Mouse (Mus musculus) C2C12 (cell line): Measurements from ENCODE around the gene Trmt2a. TPM values are rescaled to one million over a fixed set of nuclear protein-coding genes. Genes with fewer than 3 reads are reported as not detected.

Experiments used
- H3K27me3 ChIP-seq: one replicate; pipeline ENCODE4 v1.6.1; 2011; ENCODE audit not compliant: control insufficient read depth, insufficient read depth, insufficient read length
- H3K36me3 ChIP-seq: one replicate; pipeline ENCODE4 v1.6.1; 2011; ENCODE audit not compliant: control insufficient read depth, insufficient read depth
- H3K4me3 ChIP-seq: one replicate; pipeline ENCODE4 v1.5.1; 2011; ENCODE audit warnings: mild to moderate bottlenecking, control low read depth; ENCODE audit not compliant: poor library complexity, insufficient read depth, severe bottlenecking
- H3K79me2 ChIP-seq: one replicate; pipeline ENCODE4 v1.6.1; 2011; ENCODE audit not compliant: control insufficient read depth, insufficient read depth
- H3K79me3 ChIP-seq: one replicate; pipeline ENCODE4 v1.6.1; 2011; ENCODE audit warnings: low read depth, control low read depth
- H3ac ChIP-seq: one replicate; pipeline ENCODE3; 2011; ENCODE audit warnings: low read depth; ENCODE audit not compliant: control insufficient read depth, insufficient read length
- CEBPB ChIP-seq: IDR thresholded peaks from one replicate; pipeline ENCODE4 v1.6.1; 2011; ENCODE audit warnings: low read depth, mild to moderate bottlenecking, control low read depth, moderate library complexity
- CTCF ChIP-seq: IDR thresholded peaks from one replicate; pipeline ENCODE4 v1.5.1; 2011; ENCODE audit not compliant: control insufficient read depth, insufficient read depth, insufficient read length
- FOSL1 ChIP-seq: IDR thresholded peaks from one replicate; pipeline ENCODE4 v1.8.0; 2011; ENCODE audit warnings: mild to moderate bottlenecking, low read length; ENCODE audit not compliant: poor library complexity, insufficient read depth, severe bottlenecking
- MAX ChIP-seq: IDR thresholded peaks from one replicate; pipeline ENCODE4 v1.6.1; 2011; ENCODE audit warnings: mild to moderate bottlenecking, control low read depth
- MYOD1 ChIP-seq: IDR thresholded peaks from one replicate; pipeline ENCODE4 v1.6.1; 2011; ENCODE audit warnings: low read depth; ENCODE audit not compliant: control insufficient read depth, insufficient read length
- MYOG ChIP-seq: IDR thresholded peaks from one replicate; pipeline ENCODE4 v1.6.1; 2011; ENCODE audit not compliant: control insufficient read depth, insufficient read length; ENCODE audit errors: extremely low read depth
- USF1 ChIP-seq: IDR thresholded peaks from one replicate; pipeline ENCODE4 v1.6.1; 2011; ENCODE audit warnings: low read depth, mild to moderate bottlenecking, control low read depth, moderate library complexity
- polyA plus RNA-seq: library from polyadenylated mRNA; unstranded; fragments of >200 nt; fragmentation: generic; extraction: Trizol; gene quantifications from one replicate; pipeline ENCODE4 v1.2.1, GENCODE M21; 2012; ENCODE audit warnings: missing spikeins

The Trmt2a gene
- polyA plus RNA-seq, 1 experiment: 79.2 TPM

DNA sequence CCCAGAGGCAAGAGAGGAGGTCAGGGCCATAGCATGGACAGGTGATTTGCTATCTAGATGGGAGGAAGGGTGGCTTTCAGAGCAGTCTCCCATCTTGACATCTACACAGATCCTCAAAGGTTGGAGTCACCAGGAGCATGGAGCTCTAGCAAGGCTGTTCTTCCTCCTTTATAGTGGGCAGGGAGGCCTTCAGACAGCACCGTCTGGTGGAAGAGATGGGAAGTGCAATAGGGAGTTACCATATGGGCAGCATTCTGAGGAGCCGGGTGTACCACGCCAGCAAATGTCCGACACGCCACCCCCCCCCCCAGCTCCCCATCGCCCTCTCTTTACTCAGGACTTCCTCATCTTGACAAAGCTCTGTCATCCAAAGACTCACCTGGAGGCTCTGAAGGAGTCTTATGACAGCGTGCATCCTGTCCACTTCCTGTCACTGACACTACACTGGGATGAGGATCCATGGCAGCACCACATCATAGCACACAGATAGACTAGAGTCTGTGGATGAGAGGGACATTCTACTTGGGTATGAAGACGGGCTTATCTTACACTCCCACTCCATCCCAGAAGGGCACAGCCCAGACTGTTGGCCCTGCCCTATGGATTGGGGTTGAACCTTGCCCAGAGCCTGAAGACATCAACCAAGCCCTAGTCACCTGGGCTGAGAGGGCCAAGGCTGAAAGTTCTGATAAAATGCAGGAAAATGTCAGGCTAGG lies 37.6 kb upstream of the Trmt2a start:
- H3K79me3 ChIP-seq: no peaks in the 10 kb centered on the region
- H3ac ChIP-seq: no peak overlapping the region
- H3K79me2 ChIP-seq: no peaks in the 10 kb centered on the region
- no peaks in the 10 kb centered on the region for H3K36me3 ChIP-seq
- H3K27me3 ChIP-seq: peaks cover 31% of the 10 kb centered on the region
- H3K4me3 ChIP-seq: no peak overlapping the region
- TF ChIP-seq CTCF: peak; percentile 75
- TF ChIP-seq USF1: no peak
- TF ChIP-seq MYOG: no peak

DNA sequence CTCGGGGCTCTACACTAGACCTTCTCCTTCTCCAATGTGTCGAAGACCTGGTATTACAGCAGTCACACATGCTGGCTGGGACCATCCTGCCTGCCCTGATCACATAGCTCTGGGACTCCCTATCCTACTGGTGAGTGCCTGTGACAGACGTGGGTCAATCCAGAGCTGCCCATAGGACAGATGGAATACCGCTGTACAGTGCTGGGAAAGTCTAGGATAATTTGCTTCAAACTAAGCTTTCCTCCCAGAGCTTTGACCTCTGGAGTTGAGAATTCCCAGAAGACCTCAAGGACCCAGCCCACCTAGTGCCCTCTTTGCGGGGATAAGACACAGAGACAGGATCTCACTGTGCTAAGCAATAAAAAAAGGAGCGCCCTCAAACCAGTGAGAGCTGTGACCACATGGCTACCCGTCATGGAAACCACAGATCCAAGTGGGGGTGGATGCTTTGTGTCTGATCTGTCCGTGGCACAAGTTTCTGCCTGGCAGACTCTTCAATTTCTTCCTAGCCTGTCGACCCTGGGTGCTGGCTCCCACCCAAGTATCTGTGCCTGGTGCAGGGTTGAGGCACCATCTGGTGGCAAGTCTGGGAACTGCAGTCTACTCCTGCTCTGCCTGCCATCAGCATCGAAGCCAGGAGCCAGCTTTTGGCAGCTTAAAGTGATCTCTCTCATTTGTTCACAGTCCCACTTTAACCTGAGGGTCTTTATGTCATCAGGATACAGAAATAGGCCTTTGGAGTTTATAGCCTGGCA lies 36.9 kb upstream of the Trmt2a start:
- Histone ChIP-seq H3K27me3 (peaks cover 29% of the 10 kb centered on the region), H3ac (no peak overlapping the region), H3K4me3 (no peak overlapping the region), H3K79me2 (no peaks in the 10 kb centered on the region), H3K36me3 (no peaks in the 10 kb centered on the region), H3K79me3 (no peaks in the 10 kb centered on the region)
- TF ChIP-seq MYOD1 (no peak), USF1 (no peak), CTCF (peak; percentile 95), FOSL1 (no peak)

DNA sequence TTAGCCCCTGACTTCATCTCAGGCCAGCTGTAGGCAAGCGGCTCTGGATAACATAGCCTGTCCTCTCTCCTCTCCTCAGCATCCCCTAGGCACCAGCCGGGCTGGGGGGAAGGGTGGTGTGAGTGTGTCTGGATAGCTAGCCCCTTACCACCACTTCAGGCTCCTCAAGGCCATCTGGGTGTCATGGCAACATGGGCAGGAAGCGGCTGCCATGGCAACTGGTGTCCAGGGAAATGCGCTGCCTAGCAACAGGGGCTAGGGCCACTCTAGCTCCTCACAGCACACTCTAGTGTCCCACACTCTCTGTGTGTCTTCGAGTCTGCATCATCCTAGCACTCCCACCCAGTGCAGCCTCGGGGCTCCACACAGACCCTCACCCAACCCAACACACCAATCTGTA lies 34.8 kb upstream of the Trmt2a start:
- no peak overlapping the region for H3ac ChIP-seq

DNA sequence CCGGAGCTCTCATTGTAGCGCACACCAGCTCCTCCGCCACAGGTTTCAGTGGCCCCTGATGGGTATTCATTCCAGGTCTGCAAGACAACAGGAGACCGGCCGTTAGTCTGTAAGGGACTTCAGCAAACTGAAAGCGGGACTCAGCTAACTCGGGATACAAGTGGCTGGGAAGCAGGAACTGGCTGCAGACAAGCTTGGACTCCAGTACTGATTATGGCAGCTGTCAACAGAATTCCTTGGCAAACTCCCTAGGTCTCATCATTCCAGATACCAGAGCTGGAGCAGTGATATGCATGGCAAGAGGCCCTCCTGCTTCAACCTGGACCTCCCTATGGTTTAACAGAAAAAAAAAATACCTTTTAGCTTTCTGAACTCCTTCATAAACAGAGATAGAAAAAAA lies 33.6 kb upstream of the Trmt2a start:
- no peaks in the 10 kb centered on the region for H3K79me3 ChIP-seq
- H3K79me2 ChIP-seq: no peaks in the 10 kb centered on the region
- peaks cover 6% of the 10 kb centered on the region for H3K27me3 ChIP-seq
- TF ChIP-seq MAX (no peak), CTCF (no peak), CEBPB (no peak), FOSL1 (no peak), USF1 (no peak), MYOG (no peak), MYOD1 (no peak)
- no peaks in the 10 kb centered on the region for H3K36me3 ChIP-seq
- H3K4me3 ChIP-seq: no peak overlapping the region
- H3ac ChIP-seq: no peak overlapping the region

More for the DNA sequence above, 34.8 kb upstream of the Trmt2a start:
- no peak for TF ChIP-seq MAX
- TF ChIP-seq CTCF: no peak
- Histone ChIP-seq H3K79me3 (no peaks in the 10 kb centered on the region), H3K36me3 (no peaks in the 10 kb centered on the region), H3K27me3 (peaks cover 15% of the 10 kb centered on the region), H3K4me3 (no peak overlapping the region), H3K79me2 (no peaks in the 10 kb centered on the region)

DNA sequence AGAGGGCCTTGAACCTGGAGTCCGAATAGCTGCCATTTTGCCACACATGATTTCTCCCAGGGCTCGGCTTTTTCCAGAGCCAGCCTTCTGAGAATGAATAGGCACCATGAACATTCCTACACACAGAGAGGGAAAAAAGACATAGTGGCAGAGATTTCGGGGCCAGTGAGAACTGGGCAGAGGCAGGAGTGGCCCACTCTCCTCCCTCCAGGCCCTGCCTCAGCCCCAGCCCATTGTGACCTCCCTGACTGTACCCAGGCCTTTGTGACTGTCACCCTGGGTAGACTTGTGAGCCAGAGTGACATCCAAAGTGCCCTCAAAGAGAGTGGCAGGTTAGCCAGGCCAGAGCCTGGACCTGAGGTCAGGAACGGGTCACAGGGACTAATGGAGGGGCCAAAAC lies 30.9 kb upstream of the Trmt2a start, which contains the start of gene Ccdc188:
TSS of gene Ccdc188 (plus strand) at position 301 of the 400 bp plus-strand sequence.
- Histone ChIP-seq H3ac (no peak within 1 kb of the TSS), H3K36me3 (no peaks in the 10 kb centered on the region), H3K79me3 (no peaks in the 10 kb centered on the region), H3K27me3 (no peaks in the 10 kb centered on the region), H3K4me3 (no peak within 1 kb of the TSS), H3K79me2 (no peaks in the 10 kb centered on the region)
- TF ChIP-seq CTCF (no peak), MYOD1 (no peak), USF1 (no peak), MAX (no peak), MYOG (no peak), CEBPB (no peak), FOSL1 (no peak)

DNA sequence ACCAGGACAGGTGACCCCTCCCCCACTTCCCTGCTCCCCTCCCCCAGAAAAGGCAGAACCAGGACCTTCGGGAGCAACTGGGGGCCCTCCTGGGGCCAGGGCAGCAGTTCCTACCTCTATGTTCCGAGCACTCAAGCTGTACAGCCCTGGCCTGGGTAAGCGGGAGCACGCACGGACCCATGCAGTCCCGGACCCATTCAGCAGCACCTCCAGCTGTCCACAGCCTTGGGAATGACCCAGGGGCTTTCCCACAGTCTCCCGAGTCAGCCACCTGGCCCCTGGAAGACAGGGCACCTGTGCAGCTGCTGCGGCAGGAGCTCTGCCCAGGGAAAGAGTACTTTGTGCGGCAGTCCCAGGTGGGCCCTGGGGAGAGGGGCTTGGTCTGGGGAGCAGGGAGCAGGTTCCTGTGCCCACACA lies 29.9 kb upstream of the Trmt2a start:
- no peak for TF ChIP-seq MAX
- TF ChIP-seq USF1: no peak
- no peak for TF ChIP-seq MYOG
- TF ChIP-seq CEBPB: no peak
- TF ChIP-seq CTCF: no peak
- no peak for TF ChIP-seq FOSL1
- no peak for TF ChIP-seq MYOD1
- no peak overlapping the region for H3ac ChIP-seq
- no peaks in the 10 kb centered on the region for H3K27me3 ChIP-seq
- H3K79me3 ChIP-seq: no peaks in the 10 kb centered on the region
- no peak overlapping the region for H3K4me3 ChIP-seq
- H3K36me3 ChIP-seq: no peaks in the 10 kb centered on the region
- no peaks in the 10 kb centered on the region for H3K79me2 ChIP-seq
